Comparison of ENCODE assay signal across 9 mouse cellular contexts in genomic region chr1:137323884-137324594, GRCm38 (mm10).
DNase-seq lines count a peak whose midpoint lies in the region; ATAC-seq and TF ChIP-seq lines count a peak whose summit lies in the region.
"Had no signal": no experiment of that assay in that cellular context is flagged by ENCODE, and none has a peak within 500 bp of the region (broad histone marks: within the 10 kb centered on the region; RNA-seq: fewer than 3 reads in every experiment).

No protein-coding gene starts in this region.

- H3K9me3 ChIP-seq in intestine, embryonic 14.5 days (ENCODE audit: control insufficient read depth, low read length) = no peaks in the 10 kb centered on the region
- H3K9me3 ChIP-seq in intestine, embryonic 16.5 days (ENCODE audit: control insufficient read depth, low read length) = no peaks in the 10 kb centered on the region
- H3K9me3 ChIP-seq in forebrain, postnatal 0 days (ENCODE audit: low read length) = no peaks in the 10 kb centered on the region
- no peaks in the 10 kb centered on the region for H3K9me3 ChIP-seq in midbrain, embryonic 16.5 days (replicated peaks; ENCODE audit: control insufficient read depth, low read length, poor library complexity, severe bottlenecking)

- no peak overlapping the region for H3K4me3 ChIP-seq in intestine, embryonic 14.5 days (ENCODE audit: low read depth, low read length)
- no peak overlapping the region; the same call in 1 of the 2 replicates for H3K4me3 ChIP-seq in intestine, embryonic 16.5 days (ENCODE audit: low read length)
- H3K4me3 ChIP-seq in forebrain, postnatal 0 days (ENCODE audit: low read depth, low read length) = no peak overlapping the region
- H3K4me3 ChIP-seq in midbrain, embryonic 16.5 days (ENCODE audit: low read depth, low read length) = no peak overlapping the region

- H3K27me3 ChIP-seq in intestine, embryonic 14.5 days (replicated peaks; ENCODE audit: control insufficient read depth, insufficient read depth, low read length) = no peaks in the 10 kb centered on the region
- no peaks in the 10 kb centered on the region for H3K27me3 ChIP-seq in intestine, embryonic 16.5 days (replicated peaks; ENCODE audit: control insufficient read depth, insufficient read depth, low read length)
- H3K27me3 ChIP-seq in forebrain, postnatal 0 days (ENCODE audit: insufficient read depth, low read length) = no peaks in the 10 kb centered on the region
- no peaks in the 10 kb centered on the region for H3K27me3 ChIP-seq in midbrain, embryonic 16.5 days (ENCODE audit: control insufficient read depth, insufficient read depth, low read depth, low read length)

- peak; percentile 65 for DNase-seq in intestine, embryonic 14.5 days (ENCODE audit: low spot score)
- peak; percentile 24 for DNase-seq in c-Kit-positive CD71-negative TER-119-negative erythroid progenitor cells, embryonic 14.5 days (ENCODE audit: low read depth)
- DNase-seq in forebrain, postnatal 0 days = peak; percentile 66
- DNase-seq in kidney, postnatal 14 days = peak; percentile 12
- no peak for DNase-seq in layer of hippocampus, adult 18-20 months (ENCODE audit: low spot score in 2 of 2)
- no peak for DNase-seq in frontal cortex, adult 2 months (ENCODE audit: extremely low spot score in 1 of 2, low spot score in 1 of 2)

- no peaks in the 10 kb centered on the region for H3K4me1 ChIP-seq in intestine, embryonic 14.5 days (replicated peaks; ENCODE audit: control insufficient read depth, insufficient read depth, low read length)
- no peaks in the 10 kb centered on the region for H3K4me1 ChIP-seq in intestine, embryonic 16.5 days (ENCODE audit: control insufficient read depth, insufficient read depth, low read length)
- no peaks in the 10 kb centered on the region for H3K4me1 ChIP-seq in forebrain, postnatal 0 days (ENCODE audit: insufficient read depth)
- H3K4me1 ChIP-seq in midbrain, embryonic 16.5 days (ENCODE audit: control insufficient read depth, insufficient read depth, low read length) = no peaks in the 10 kb centered on the region

- WGBS in intestine, embryonic 14.5 days = 37% methylated on average over 8 of the region's 8 CpGs
- 37% methylated on average over 8 of the region's 8 CpGs for WGBS in intestine, embryonic 16.5 days
- WGBS in forebrain, postnatal 0 days = 31% methylated on average over 8 of the region's 8 CpGs
- 39% methylated on average over 8 of the region's 8 CpGs for WGBS in midbrain, embryonic 16.5 days

- no peaks in the 10 kb centered on the region for H3K36me3 ChIP-seq in intestine, embryonic 14.5 days (ENCODE audit: control insufficient read depth, insufficient read depth, low read length)
- no peaks in the 10 kb centered on the region for H3K36me3 ChIP-seq in intestine, embryonic 16.5 days (ENCODE audit: control insufficient read depth, insufficient read depth, low read length)
- no peaks in the 10 kb centered on the region for H3K36me3 ChIP-seq in forebrain, postnatal 0 days (ENCODE audit: insufficient read depth)
- no peaks in the 10 kb centered on the region for H3K36me3 ChIP-seq in midbrain, embryonic 16.5 days (ENCODE audit: control insufficient read depth, insufficient read depth, low read length)

- H3K27ac ChIP-seq in intestine, embryonic 14.5 days (ENCODE audit: low read depth) = no peak overlapping the region
- H3K27ac ChIP-seq in intestine, embryonic 16.5 days (ENCODE audit: low read length) = no peak overlapping the region
- H3K27ac ChIP-seq in forebrain, postnatal 0 days (ENCODE audit: low read depth, low read length) = no peak overlapping the region
- no peak overlapping the region for H3K27ac ChIP-seq in midbrain, embryonic 16.5 days (ENCODE audit: low read length)
- H3K27ac ChIP-seq: macrophage had no signal

- H3K4me2 ChIP-seq in intestine, embryonic 14.5 days (ENCODE audit: low read length) = peak overlapping the region; percentile 29; the same call in 1 of the 2 replicates
- no peak overlapping the region for H3K4me2 ChIP-seq in intestine, embryonic 16.5 days (ENCODE audit: low read depth, low read length)
- H3K4me2 ChIP-seq in forebrain, postnatal 0 days (ENCODE audit: low read depth) = 0 out of 2 replicates have a peak overlapping the region, but pooled peaks have one; percentile 0
- H3K4me2 ChIP-seq in midbrain, embryonic 16.5 days (ENCODE audit: low read length) = 0 out of 2 replicates have a peak overlapping the region, but pooled peaks have one; percentile 6

- TF ChIP-seq CTCF in forebrain, postnatal 0 days (IDR thresholded peaks at IDR 0.05; ENCODE audit: low read depth) = peak; percentile 64

- no peak for ATAC-seq in intestine, embryonic 14.5 days (replicated peaks; ENCODE audit: low FRiP score, low TSS enrichment, low read depth)
- no peak for ATAC-seq in intestine, embryonic 16.5 days
- peak; percentile 80 for ATAC-seq in forebrain, postnatal 0 days
- ATAC-seq in midbrain, embryonic 16.5 days = 0 out of 2 replicates have a peak, but pooled peaks have one; percentile 60

- H3K9ac ChIP-seq in intestine, embryonic 14.5 days (ENCODE audit: low read length) = no peak overlapping the region
- H3K9ac ChIP-seq in intestine, embryonic 16.5 days (ENCODE audit: low read depth, low read length) = no peak overlapping the region
- no peak overlapping the region for H3K9ac ChIP-seq in forebrain, postnatal 0 days
- H3K9ac ChIP-seq in midbrain, embryonic 16.5 days (ENCODE audit: low read depth, low read length) = no peak overlapping the region

Comparison
In these comparisons a context has a peak if more than half of its experiments do, and no peak if none do; other contexts are left out.
1. ATAC-seq: peak in forebrain, postnatal 0 days (single experiment) and midbrain, embryonic 16.5 days (single experiment); none in intestine, embryonic 14.5 days (single experiment) and intestine, embryonic 16.5 days (single experiment).
2. DNase-seq: peak in intestine, embryonic 14.5 days (single experiment), c-Kit-positive CD71-negative TER-119-negative erythroid progenitor cells, embryonic 14.5 days (single experiment), forebrain, postnatal 0 days (single experiment) and kidney, postnatal 14 days (single experiment); none in layer of hippocampus, adult 18-20 months (0 of 2) and frontal cortex, adult 2 months (0 of 2).